Mouse (Mus musculus): ENCODE measurements around the gene S100a10.

DNA sequence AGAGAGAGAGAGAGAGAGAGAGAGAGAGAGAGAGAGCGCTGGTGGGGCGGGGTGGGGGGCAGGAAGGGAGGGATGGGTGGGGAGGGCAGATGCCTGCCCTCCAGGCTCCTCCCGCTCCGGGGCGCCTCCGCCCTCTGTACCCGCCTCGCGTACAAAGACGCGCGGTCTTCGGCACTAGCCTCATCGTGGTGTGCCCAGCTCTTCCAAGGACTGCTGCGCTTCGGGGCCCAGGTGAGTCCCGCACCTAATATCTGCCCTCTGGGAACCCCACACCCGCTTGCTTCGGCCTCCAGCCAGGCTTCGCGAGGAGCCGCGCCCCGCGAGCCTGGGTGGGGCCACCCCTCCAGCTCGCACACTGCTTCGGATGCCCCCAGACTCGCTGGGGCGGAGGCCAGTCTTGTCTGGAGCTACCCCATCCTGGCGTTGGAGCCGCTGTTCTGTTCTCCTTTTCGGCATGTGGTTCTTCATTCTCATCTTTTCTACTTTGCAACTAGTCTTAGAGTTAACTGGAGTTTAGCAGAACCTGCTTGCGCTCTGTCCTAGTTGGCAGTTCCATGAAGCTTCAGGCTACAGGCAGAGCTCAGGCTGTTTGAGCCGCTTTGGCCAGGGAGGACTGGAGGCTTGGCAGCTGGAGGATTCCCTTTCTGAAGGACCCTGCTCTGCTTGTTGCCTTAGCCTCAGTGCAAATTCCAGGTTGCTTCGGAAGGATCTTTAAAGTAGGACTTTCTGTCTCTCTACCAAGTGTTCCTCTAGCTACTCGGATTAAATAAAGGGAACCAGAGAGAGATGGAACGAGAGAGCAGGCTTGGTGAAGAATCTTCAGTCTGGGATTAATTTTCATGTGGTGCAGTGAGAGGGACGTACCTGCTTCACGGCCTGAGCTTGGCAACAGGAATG is at the start of gene S100a10:
- TF ChIP-seq GATA1 (IDR thresholded peaks at IDR 0.05; ENCODE audit: borderline replicate concordance, low read length) (no peak), FLI1 (IDR thresholded peaks at IDR 0.05; ENCODE audit: low read length) (no peak)
